Mouse (Mus musculus) T-helper 2 cell (primary cell): ENCODE results near the gene Hist1h3g.

ENCODE experiments used
- in situ Hi-C: fragments of 300-600 bp; cut with MboI, MseI; formaldehyde crosslinking; loops from one replicate; pipeline ENCODE4 v1.15.1; 2025; ENCODE audit warnings: high pct_unique_total_duplicates

The Hist1h3g gene

DNA sequence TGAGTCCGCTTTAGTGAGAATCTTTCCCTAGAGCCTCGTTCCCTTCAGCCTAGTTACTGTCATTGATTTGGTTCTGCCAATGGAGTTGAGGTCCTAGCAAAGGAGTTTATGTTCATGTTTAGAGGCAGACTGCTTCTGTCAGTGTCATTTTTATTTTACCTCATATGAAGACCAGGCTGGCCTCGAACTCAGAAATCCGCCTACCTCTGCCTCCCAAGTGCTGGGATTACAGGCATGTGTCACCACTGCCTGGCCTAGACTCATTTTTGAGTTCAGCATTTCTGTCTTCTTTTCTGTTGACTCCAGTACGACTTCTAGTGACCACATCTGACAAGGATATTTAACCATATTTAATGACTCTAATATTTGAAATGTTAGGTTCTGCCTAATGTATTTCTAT lies 19.9 kb upstream of the Hist1h3g start:
- in situ Hi-C loops = loop anchor here (5.0 kb wide), 1 partner anchor 83 kb away; no protein-coding TSS in a partner anchor

DNA sequence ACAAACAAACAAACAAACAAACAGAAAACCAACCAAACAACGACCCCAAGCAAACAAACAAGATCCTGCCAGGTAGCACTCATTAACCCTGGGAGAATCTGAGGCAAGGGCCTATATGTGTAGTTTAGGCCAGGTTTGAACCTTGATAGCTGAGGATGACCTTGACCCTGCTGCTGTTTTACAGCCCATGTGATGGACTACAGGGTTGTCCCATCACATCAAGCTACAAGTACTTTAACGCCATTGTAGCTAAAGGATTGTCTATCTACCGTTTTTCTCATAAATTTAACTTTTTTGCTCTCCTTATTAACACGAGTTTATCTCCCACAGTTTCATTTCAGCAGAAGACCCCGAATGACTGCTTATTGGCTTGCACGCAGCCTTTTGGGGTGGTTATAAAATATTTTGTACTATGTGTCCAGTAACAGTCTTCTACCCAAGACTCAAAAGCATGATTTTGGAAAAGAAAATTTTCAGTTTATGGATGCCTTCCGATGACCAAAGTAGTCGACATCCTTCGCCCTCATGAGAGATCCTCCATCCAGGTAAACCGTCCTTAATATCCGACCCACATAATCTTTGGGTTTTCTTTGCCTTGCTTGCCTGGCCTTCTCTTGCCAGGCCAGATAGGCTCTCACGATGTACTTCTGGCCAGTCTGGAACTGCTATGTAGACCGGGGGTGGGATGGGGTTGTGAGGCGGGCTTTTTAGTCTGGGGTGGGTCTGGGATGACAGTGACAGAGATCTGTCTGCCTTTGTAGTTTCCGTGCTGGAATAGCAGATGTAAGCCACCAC lies 19.2 kb upstream of the Hist1h3g start:
- in situ Hi-C loops = loop anchor here (5.0 kb wide), 1 partner anchor 84 kb away; no protein-coding TSS in a partner anchor

DNA sequence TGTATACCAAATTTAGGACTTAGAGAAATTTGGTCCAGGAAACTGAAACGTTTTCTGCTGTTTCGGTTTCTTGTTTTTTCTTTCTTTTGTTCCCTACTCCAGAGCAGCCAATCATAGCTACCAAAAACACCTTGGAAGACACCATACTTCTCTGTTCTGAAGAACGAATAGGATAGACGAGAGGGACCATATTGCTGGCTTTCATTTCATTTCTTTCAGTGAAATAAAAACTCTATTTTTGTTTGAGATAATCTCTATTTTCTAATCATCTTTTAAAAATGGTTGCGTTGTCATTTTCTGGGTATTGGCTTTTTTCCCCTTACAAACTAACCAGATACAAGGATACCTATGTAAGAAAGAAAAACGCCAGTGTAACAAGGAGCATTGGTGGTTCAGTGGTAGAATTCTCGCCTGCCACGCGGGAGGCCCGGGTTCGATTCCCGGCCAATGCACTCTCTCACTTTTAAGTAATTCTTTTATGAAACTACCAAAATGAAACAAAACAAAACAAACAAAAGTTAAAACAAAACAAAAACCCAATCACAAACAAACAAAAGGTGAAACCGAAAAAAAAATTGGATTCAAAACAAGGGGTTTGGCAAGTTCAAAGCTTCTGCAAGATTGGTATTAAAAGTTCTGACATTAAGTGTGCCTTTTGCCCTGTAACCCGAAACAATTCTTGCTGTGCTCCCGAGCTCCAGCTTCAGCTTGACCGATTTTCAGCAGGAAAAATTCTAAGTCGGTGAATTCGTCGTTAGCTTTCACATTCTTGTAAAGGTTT lies 18.2 kb upstream of the Hist1h3g start:
- in situ Hi-C loops = loop anchor here (5.0 kb wide), 1 partner anchor 85 kb away; no protein-coding TSS in a partner anchor

DNA sequence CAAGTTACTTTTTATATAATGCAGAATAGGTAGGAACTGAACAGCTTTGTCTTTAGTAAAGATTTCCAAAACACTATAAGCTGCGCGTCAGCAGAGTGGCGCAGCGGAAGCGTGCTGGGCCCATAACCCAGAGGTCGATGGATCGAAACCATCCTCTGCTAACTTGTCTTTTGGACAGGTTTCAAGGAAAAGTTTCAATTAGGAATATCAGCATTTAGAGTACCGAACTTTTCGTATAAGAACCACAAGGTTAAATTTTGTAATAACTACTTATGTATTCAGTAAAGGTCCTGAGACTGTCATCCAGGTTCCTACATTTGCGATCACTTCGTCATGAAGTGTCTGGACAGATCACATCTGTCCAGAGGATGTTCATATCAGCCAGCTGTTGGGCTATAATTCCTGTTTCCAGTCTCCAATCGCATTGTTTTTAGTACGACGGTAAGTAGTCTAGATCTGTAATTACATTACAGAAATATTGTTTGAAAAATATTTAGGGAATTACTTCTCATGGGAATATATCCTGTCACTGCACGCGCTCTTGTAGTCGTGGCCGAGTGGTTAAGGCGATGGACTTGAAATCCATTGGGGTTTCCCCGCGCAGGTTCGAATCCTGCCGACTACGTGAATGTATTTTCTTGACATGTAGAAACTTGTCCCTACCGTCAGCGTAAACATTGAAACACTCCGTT lies 17.5 kb upstream of the Hist1h3g start:
- in situ Hi-C loops = loop anchor here (5.0 kb wide), 1 partner anchor 85 kb away; no protein-coding TSS in a partner anchor

DNA sequence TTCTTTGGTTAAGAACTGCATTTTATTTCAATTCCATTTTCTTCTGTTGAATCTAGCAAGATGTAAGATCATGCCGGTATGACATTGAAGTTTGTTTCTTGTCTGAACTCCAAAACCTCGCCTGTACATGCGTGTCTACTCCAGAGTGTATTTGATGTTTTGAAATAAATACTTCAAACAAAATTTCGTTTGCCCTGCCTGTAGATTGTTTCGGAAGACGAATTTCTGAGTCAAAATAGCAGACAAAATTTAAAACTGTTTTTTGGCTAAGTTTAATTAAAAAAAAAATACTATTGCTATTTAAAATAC lies 17.0 kb upstream of the Hist1h3g start:
- in situ Hi-C loops = loop anchor here (5.0 kb wide), 1 partner anchor 86 kb away; no protein-coding TSS in a partner anchor

DNA sequence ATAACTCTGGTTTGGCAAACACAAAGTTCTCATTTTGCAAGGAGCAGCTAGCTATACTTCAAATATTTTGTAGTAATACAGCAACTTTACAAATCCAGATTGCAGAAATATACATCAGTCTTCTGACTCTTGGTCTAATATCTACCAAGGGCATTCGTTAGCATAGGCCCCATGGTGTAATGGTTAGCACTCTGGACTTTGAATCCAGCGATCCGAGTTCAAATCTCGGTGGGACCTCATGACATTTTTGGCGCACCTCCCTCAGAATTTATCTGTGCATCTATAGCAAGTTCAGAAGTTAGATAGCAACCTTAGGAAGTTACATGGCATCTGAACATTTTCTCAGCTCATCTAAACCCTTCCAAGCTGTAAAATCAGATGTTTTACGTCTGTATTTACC lies 16.3 kb upstream of the Hist1h3g start:
- in situ Hi-C loops = loop anchor here (5.0 kb wide), 1 partner anchor 87 kb away; no protein-coding TSS in a partner anchor

DNA sequence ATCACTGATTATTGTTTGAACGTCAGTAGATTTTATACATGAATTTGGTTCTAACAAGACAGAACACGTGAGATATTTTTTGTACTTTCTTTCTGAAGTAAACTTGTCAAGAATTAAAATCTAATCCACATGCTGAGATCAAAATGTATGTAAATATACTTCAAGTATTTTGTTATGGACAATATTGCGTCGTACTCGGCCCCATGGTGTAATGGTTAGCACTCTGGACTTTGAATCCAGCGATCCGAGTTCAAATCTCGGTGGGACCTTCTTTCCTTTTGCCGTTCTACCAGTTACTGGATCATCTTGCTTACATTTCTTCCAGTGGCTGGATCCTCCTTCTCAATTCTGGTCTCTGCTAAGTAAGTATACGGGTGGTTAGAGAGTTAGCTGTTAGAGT lies 15.8 kb upstream of the Hist1h3g start:
- in situ Hi-C loops = loop anchor here (5.0 kb wide), 1 partner anchor 87 kb away; no protein-coding TSS in a partner anchor

DNA sequence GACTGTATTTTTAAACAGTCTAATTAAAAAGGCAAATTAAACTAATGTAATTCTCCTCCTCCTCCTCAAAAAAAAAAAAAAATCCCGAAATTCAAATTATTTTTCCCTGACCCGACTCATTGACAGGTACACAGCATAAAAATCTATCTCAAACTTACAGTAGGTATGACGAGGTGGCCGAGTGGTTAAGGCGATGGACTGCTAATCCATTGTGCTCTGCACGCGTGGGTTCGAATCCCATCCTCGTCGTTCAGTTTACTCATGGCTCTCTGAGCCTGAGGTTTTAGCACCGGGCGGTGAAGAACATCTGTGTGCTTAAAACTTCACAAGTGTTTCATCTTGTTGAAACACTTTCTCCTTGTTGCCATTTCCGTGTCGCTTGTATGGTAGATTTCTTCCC lies 13.5 kb upstream of the Hist1h3g start:
- in situ Hi-C loops = loop anchor here (5.0 kb wide), 1 partner anchor 1604 kb away; no protein-coding TSS in a partner anchor

DNA sequence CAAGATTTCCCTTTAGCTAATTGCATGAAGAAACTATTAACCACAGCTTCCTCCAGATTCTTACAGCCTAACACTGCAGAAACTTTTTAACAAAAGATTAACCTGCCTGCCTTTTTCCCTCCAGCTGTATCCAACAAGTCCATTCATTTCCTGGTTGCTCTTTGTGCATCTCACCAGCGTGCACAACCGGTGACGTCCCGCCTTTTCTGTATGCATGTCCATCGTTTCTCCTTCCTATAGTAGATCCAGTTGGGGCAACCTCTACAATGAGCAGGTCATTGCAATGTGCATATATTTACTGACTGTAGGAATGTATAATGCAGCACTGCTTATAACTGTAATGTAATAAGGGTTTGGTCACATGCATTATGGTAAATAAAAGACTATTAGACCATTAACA lies 11.2 kb upstream of the Hist1h3g start:
- in situ Hi-C loops = loop anchor here (5.0 kb wide), 1 partner anchor 1607 kb away; no protein-coding TSS in a partner anchor

DNA sequence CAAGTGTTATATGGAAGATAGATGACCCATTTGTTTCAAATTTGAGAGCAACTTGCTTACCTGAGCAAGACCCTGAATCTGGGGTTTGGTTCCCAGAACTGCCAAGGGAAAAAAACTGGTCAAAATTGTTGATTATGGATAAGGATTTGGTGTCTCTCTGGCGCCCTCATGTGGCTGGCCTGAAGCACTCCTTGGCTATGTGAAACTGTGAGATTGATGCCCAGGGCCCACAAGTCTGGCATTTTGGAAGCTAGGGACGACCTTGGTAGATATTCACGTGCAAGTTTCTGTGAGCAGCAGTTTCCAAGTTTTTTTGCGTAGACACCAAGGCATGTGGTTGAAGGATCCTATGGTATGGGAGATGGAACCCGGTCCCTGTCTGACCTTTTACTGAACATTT lies 10.6 kb upstream of the Hist1h3g start:
- in situ Hi-C loops = loop anchor here (5.0 kb wide), 2 partner anchors 227 to 1607 kb away; no protein-coding TSS in a partner anchor

DNA sequence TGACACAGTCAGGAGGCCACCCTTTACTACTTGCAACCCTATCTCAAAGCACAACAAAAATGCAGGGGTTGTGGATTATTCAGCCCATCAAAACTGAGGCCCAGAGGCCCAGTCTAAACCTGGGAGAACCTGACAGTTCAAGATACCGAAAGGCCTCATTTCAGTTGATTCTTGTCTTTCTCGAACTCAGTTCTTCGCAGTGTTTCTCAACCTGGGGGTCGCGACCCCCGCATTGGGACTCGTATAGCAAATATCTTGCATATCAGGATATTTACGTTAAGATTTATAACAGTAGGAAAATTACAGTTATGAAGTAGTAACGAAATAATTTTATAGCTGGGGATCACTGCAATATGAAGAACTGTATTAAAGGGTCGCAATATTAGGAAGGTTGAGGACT lies 9.3 kb upstream of the Hist1h3g start:
- in situ Hi-C loops = loop anchor here (5.0 kb wide), 1 partner anchor 229 kb away; no protein-coding TSS in a partner anchor

DNA sequence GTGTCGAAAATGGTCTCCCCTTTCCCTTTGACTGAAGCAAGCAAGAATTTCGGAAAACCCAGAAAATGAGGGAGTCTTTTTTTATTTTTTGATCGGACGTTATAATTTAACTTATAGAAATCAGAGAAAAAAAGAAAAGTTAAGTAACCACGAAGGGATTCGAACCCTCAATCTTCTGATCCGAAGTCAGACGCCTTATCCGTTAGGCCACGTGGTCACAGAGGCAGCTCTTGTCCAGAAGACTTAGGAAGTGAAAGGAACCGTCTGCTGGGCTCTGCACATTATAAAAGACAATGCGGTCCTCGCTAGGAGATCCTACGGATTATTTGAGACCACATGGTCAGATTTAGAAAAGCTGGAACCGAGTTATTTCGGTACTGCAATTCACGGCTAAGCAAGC lies 8.9 kb upstream of the Hist1h3g start:
- in situ Hi-C loops = loop anchor here (5.0 kb wide), 1 partner anchor 229 kb away; no protein-coding TSS in a partner anchor

DNA sequence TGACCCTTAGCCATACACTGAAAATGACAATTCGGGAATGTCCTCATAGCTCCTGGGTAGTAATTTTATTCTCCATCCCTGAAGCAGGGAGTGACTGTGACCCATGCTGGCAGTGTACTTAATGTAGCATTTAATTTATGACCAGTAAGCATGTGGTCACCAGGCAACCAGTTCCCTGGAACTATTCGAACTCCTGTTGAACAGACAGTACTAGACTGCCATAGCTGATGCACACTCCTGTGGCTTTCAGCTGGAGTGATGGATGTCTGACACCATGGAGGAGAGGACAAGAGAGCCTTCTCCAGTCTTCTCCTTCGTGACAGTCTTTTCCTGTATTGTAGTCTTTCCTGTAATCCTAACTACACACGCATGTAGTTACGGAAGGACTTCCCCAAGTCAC lies 6.2 kb upstream of the Hist1h3g start:
- in situ Hi-C loops = loop anchor here (5.0 kb wide), 1 partner anchor 232 kb away; no protein-coding TSS in a partner anchor

DNA sequence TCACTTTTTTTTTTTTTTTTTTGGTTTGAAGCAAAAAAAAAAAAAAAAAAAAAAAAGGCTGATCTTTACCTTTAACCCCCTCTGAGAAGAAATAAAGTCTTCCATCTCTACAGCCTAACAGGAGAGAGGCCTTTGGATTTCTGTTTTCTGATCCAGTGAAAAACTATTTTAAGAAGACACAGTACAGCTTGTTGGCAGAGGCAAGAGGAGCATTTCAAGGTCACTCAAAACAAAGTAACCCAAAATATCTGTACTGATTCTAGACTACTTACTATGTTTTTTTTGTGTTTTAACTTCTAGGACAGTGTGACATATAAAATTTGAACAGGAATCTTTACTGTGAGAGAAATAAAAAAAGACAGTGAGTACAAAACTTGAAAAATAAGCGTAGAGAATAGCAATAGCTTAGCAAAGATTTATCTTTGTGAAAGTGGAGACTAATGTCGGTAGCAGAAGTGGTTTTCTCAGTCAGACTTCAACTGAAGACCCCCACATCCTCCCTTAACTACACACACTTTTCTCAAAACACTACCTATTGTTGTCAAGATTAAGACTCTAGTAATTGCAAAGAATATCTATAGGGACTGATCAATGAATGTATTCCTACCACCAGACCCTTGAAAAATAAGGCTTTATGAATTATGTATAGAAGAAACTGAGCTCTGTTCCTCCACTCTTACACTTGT lies 5.6 kb upstream of the Hist1h3g start:
- in situ Hi-C loops = loop anchor here (5.0 to 10.0 kb wide), 2 partner anchors 232 to 1485 kb away; partner anchors contain the start of genes Hist1h2ag, Hist1h2bj and Hist1h4i

DNA sequence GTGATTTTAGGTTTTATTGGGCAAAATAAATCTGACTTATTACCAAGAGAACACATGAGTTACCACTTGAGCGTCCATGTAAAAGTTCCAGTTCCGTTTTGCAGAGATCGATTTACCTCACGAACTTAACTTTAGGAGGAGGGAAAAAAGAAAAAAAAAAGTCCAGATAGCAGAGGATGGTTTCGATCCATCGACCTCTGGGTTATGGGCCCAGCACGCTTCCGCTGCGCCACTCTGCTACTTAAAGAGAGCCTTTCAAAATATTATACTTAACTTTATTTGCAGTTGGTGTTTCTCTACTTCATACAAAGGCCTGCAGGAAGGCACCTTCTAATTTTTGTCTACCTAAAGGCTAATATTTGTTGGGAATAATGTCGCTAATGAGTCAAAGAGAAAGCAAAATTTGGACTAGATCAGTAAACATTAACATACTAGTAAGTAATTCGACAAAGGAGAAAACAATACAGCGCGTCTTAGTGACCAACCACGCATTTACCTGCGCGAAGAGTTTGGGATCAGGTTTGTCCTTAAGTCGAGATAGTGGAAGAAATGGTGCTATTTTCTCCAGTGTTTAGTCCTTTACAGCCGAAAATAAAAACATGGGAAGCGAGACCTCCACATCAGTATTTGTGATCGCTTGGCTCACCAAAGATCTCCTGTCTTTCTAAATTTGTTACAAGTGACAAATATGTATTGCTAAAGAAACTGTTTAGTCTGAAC lies 4.9 kb upstream of the Hist1h3g start:
- in situ Hi-C loops = loop anchor here (10.0 kb wide), 1 partner anchor 1486 kb away; the partner anchor contains the start of genes Hist1h2ag, Hist1h2bj and Hist1h4i

DNA sequence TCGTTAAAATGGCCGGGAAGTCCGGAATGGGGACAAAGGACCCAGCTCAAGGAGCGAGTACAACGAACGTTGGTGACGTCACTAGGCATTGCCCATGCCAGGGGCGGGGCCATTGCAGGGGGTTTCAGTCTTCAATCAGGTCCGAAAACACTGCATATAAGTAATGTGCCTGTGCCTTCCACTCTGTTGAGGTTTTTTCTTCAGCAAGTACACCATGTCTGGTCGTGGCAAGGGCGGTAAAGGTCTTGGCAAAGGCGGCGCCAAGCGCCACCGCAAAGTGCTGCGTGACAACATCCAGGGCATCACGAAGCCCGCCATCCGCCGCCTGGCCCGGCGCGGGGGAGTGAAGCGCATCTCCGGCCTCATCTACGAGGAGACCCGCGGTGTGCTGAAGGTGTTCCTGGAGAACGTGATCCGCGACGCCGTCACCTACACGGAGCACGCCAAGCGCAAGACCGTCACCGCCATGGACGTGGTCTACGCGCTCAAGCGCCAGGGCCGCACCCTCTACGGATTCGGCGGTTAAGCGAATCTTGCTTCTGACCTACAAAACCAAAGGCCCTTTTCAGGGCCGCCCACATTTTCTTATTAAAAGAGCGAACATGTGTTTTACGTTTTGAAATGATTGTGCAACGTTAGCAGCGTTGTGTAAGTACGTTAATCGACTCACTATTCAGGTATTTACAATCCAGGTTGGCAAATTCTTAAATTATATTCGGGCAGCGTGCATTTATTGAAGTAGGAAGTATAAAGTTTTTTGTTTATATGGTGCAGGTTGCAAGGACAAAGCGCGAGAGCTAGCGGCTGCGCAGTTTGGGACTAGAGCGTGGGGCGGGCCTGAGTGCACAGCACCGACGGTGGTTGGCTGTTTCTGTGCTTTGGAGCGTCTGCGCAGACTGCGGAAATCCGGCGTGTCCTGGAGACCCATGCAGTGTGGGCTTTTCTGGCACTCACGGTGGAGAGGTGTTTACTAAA lies 4.0 kb upstream of the Hist1h3g start, which contains the start of gene Hist1h4h:
TSS of gene Hist1h4h (plus strand) at position 150 of the 975 bp plus-strand sequence.
- in situ Hi-C loops = loop anchor here (10.0 kb wide), 1 partner anchor 1486 kb away; the partner anchor contains the start of genes Hist1h2ag, Hist1h2bj and Hist1h4i

DNA sequence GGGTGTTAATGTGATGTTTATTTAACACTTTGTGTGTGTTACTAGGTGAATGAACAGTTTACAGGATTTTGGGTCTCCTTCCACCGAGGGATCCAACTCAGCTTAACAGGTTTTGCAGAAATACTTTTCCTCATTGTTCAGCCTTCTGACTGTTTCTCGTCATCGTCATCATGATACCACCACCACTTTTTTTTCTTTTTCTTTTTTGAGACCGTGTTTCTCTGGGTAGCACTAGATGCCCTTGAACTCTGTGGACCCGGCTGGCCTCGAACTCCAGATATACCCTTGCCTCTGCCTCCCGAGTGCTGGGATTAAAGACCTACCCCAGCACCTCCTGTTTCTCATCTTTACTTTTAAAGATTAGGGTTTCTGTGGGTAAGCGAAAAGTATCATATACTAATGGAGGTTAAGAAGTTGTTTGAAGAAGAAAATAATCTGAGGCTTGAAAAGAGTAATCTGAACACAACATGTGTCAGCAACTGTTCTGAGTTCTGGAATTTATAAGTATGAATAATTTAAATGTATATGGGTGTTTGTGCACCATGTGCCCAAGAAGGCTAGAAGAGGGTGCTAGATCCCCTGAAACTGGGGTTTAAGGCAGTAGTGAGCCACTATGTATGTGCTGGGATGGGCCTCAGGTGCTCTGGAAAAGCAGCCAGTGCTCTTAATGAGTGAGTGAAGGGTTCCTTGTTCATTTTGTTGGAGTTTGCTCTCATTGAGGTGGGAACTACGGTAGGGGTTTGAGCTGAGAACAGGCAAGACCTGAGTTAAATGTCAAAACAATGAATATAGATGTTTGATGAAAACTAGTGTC lies 2.8 kb upstream of the Hist1h3g start:
- in situ Hi-C loops = loop anchor here (10.0 kb wide), 1 partner anchor 1488 kb away; the partner anchor contains the start of genes Hist1h2ag, Hist1h2bj and Hist1h4i
